Mouse (Mus musculus): Measurements from ENCODE around the gene Daam2.

DNA sequence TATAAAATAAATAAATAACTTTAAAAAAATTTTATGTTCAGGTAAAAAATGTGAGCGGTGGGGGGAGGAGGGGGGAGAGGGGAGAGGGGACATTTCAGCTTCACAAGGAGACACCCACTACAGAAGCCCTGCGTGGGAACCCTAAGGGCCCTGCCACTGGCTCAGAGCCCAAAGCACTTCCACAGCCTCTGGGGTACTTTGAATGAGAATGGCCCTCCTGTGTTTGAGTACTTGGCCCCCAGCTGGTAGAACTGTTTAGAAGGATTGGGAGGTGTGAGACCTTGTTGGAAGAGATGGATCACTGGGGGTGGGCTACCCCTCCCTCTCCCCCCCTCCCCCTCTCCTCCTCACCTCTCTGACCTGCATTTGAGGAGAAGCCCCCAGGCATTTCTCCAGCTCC lies 41.7 kb downstream of the Daam2 start:
- TF ChIP-seq REST (IDR thresholded peaks at IDR 0.05; ENCODE audit: insufficient read depth, insufficient read length) (no peak), MAX (IDR thresholded peaks at IDR 0.05; ENCODE audit: low read depth) (no peak), POLR2A (IDR thresholded peaks at IDR 0.05; ENCODE audit: insufficient read length, low read depth) (no peak), CEBPB (IDR thresholded peaks at IDR 0.05; ENCODE audit: insufficient read depth, poor library complexity, severe bottlenecking) (no peak), MYOD1 (IDR thresholded peaks at IDR 0.05; ENCODE audit: control insufficient read depth in 1 of 3, insufficient read length in 2 of 3, low read depth in 2 of 3) (no peak), POLR2AphosphoS2 (IDR thresholded peaks at IDR 0.05; ENCODE audit: insufficient read length, low read depth) (no peak), TCF3 (IDR thresholded peaks at IDR 0.05; ENCODE audit: insufficient read length, low read depth) (no peak), USF1 (IDR thresholded peaks at IDR 0.05; ENCODE audit: low read depth) (no peak), E2F4 (IDR thresholded peaks at IDR 0.05; ENCODE audit: insufficient read depth) (no peak)
